Comparison of ENCODE assay signal across 30 mouse cellular contexts in the genomic region with DNA sequence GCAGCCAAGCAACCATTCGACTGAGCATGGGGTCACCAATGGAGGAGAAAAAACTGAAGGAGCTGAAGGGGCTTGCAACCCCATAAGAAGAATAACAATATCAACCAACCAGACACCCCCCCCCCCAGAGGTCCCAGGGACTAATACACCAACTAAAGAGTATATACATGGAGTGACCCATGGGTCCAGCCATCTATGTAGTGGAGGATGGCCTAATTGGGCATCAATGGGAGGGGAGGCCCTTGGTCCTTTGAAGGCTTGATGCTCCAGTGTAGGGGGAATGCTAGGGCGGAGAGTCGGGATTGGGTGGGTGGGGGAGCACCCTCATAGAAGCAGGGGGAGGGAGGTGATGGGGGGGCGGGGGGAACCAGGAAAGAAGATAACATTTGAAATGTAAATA.
"Had no signal": no experiment of that assay in that cellular context is flagged by ENCODE, and none has a peak within 500 bp of the region (broad histone marks: within the 10 kb centered on the region; RNA-seq: fewer than 3 reads in every experiment).

No protein-coding gene starts in this region.

- H3K9ac ChIP-seq: limb, embryonic 12.5 days; limb, embryonic 13.5 days; limb, embryonic 15.5 days; liver, embryonic 12.5 days; liver, embryonic 13.5 days; liver, embryonic 14.5 days; liver, embryonic 15.5 days; liver, postnatal 0 days; lung, embryonic 14.5 days; lung, embryonic 15.5 days; midbrain, embryonic 12.5 days; midbrain, embryonic 13.5 days had no signal

- H3K36me3 ChIP-seq: liver, embryonic 15.5 days had no signal

- DNase-seq: left cerebral cortex, postnatal 4 days; liver; liver, embryonic 13.5 days; liver, postnatal 0 days; lung, adult 18-20 months; lung, adult 2 months; lung, embryonic 14.5 days; lung, postnatal 10 days; lung, postnatal 14 days; lung, postnatal 36 days; lung, postnatal 4 days had no signal

- H3K4me2 ChIP-seq: limb, embryonic 12.5 days; limb, embryonic 13.5 days; limb, embryonic 15.5 days; liver, embryonic 11.5 days; liver, embryonic 12.5 days; liver, embryonic 13.5 days; liver, embryonic 15.5 days; lung, embryonic 14.5 days; lung, embryonic 15.5 days; midbrain, embryonic 11.5 days; midbrain, embryonic 12.5 days; midbrain, embryonic 13.5 days had no signal

- H3K27ac ChIP-seq: left cerebral cortex, adult 2 months; limb, embryonic 10.5 days; limb, embryonic 12.5 days; limb, embryonic 13.5 days; limb, embryonic 15.5 days; liver, embryonic 12.5 days; liver, embryonic 13.5 days; liver, embryonic 14.5 days; liver, embryonic 15.5 days; lung, embryonic 15.5 days; macrophage; midbrain, embryonic 10.5 days; midbrain, embryonic 12.5 days; midbrain, embryonic 13.5 days had no signal

- ATAC-seq: liver, embryonic 12.5 days; liver, postnatal 0 days; lung, postnatal 0 days; midbrain, embryonic 13.5 days; midbrain, embryonic 16.5 days had no signal

- H3K9me3 ChIP-seq: limb, embryonic 10.5 days; limb, embryonic 13.5 days; limb, embryonic 15.5 days; liver, embryonic 12.5 days; liver, embryonic 13.5 days; liver, embryonic 15.5 days; lung, embryonic 15.5 days; megakaryocyte, embryonic 14.5 days; midbrain, embryonic 12.5 days; midbrain, embryonic 13.5 days had no signal

- H3K27me3 ChIP-seq: limb, embryonic 12.5 days; limb, embryonic 13.5 days; limb, embryonic 15.5 days; liver, embryonic 12.5 days; liver, embryonic 13.5 days; liver, embryonic 15.5 days; lung, embryonic 15.5 days; megakaryocyte, embryonic 14.5 days; midbrain, embryonic 12.5 days; midbrain, embryonic 13.5 days had no signal

- H3K4me3 ChIP-seq: left cerebral cortex, adult 2 months; limb, embryonic 10.5 days; limb, embryonic 12.5 days; limb, embryonic 13.5 days; limb, embryonic 15.5 days; liver, embryonic 12.5 days; liver, embryonic 13.5 days; liver, embryonic 15.5 days; lung, embryonic 15.5 days; megakaryocyte, embryonic 14.5 days; midbrain, embryonic 10.5 days; midbrain, embryonic 12.5 days; midbrain, embryonic 13.5 days; myocyte had no signal
